19 mouse cellular contexts compared by ENCODE assay signal in the genomic region with DNA sequence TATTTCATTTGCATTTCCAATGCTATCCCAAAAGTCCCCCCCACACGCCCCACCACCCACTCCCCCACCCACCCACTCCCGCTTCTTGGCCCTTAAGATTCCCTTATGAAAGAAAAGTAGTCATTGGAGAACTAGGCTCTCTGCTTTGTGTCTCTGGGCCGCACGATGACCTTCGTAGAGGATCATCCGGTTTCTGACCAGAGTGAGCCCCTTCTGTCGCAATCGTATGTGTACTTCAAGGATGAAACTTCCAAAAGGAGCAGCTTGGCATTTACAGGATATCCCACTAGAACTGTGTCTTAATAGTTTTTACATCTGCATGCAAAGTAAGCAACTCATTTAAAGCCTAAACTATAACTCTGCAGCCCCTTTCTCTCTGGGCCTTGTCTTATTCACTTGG.
DNase-seq lines count a peak whose midpoint lies in the region.
"Had no signal": no experiment of that assay in that cellular context is flagged by ENCODE, and none has a peak within 500 bp of the region (broad histone marks: within the 10 kb centered on the region; RNA-seq: fewer than 3 reads in every experiment).

No protein-coding gene starts in this region.

- DNase-seq in adrenal gland, postnatal 10 days = peak; percentile 25
- no peak for DNase-seq in adrenal gland, postnatal 4 days (ENCODE audit: low spot score in 2 of 2)
- DNase-seq in heart, adult 11 months = peak; percentile 87
- no peak for DNase-seq in heart, postnatal 10 days
- no peak for DNase-seq in neural tube, embryonic 10.5 days (ENCODE audit: extremely low spot score, low spot score)
- DNase-seq: cerebellum, adult 2 months; cerebellum, adult 9-11 months; cerebellum, postnatal 25 days; forebrain, postnatal 0 days; gastrocnemius, postnatal 36 days; heart, postnatal 36 days; kidney, adult 11 months; kidney, adult 8-10 months had no signal

- peaks cover 19% of the 10 kb centered on the region for H3K4me1 ChIP-seq in brown adipose tissue, adult 24 weeks (ENCODE audit: control insufficient read depth, insufficient read depth, insufficient read length, low read length)
- H3K4me1 ChIP-seq: embryonic facial prominence, embryonic 12.5 days; hindbrain, embryonic 10.5 days; hindbrain, embryonic 13.5 days had no signal

- no peak overlapping the region for H3K4me3 ChIP-seq in brown adipose tissue, adult 24 weeks (ENCODE audit: insufficient read depth, low read depth, low read length)
- H3K4me3 ChIP-seq: embryonic facial prominence, embryonic 12.5 days; embryonic facial prominence, embryonic 15.5 days; hindbrain, embryonic 10.5 days; hindbrain, embryonic 13.5 days; intestine, embryonic 15.5 days had no signal

- H3K27ac ChIP-seq in brown adipose tissue, adult 24 weeks (replicated peaks; ENCODE audit: low read depth, low read length) = peak overlapping the region; percentile 61
- H3K27ac ChIP-seq: embryonic facial prominence, embryonic 12.5 days; embryonic facial prominence, embryonic 15.5 days; hindbrain, embryonic 10.5 days; hindbrain, embryonic 13.5 days; intestine, embryonic 15.5 days had no signal

- intact Hi-C loops in heart, postnatal 10 days (cut with DNase I) = loop anchor here (5.0 kb wide), 1 partner anchor 119 kb away; no protein-coding TSS in a partner anchor

Comparison
In these comparisons a context has a peak if more than half of its experiments do, and no peak if none do; other contexts are left out.
1. DNase-seq: peak in adrenal gland, postnatal 10 days (single experiment) and heart, adult 11 months (single experiment); none in adrenal gland, postnatal 4 days (0 of 2), heart, postnatal 10 days (0 of 2) and neural tube, embryonic 10.5 days (single experiment).